Mouse (Mus musculus) adrenal gland, postnatal 4 days (tissue): ENCODE results near the gene Rimklb. TPM values are rescaled to one million over a fixed set of nuclear protein-coding genes. Genes with fewer than 3 reads are reported as not detected.
"Not testable (repeated sequence)": the region's sequence is repeated elsewhere in the genome, so short reads cannot be mapped to it uniquely, and the experiment has no call there.

Experiments used
- DNase-seq, 2 experiments: peaks; one replicate each; pipeline ENCODE4 v3.0.0; 2021 to 2022; ENCODE audit warnings: low spot score in 2 of 2, mixed read lengths in 2 of 2
- long read RNA-seq, 2 experiments: library from polyadenylated mRNA; stranded (forward); transcript quantifications; one replicate each; pipeline ENCODE4 v2.0.0; 2021
- total RNA-seq, 2 experiments: library from RNA; stranded (reverse); gene quantifications; 2 replicates each; pipeline ENCODE4 v1.2.3; 2021

Gene Rimklb
- total RNA-seq: 10 to 100 TPM in 1 of 2 experiments, 1 to 10 TPM in 1; 6.8 to 11.4 TPM
- long read RNA-seq, experiment 1: 0 reads
- long read RNA-seq, experiment 2, full-length matches to known transcripts: 2 of 2 reads
- long read RNA-seq, experiment 2, partial matches to known transcripts: 0 of 2 reads
- long read RNA-seq, experiment 2, other reads (novel, unspliced or antisense): 0 of 2 reads

DNA sequence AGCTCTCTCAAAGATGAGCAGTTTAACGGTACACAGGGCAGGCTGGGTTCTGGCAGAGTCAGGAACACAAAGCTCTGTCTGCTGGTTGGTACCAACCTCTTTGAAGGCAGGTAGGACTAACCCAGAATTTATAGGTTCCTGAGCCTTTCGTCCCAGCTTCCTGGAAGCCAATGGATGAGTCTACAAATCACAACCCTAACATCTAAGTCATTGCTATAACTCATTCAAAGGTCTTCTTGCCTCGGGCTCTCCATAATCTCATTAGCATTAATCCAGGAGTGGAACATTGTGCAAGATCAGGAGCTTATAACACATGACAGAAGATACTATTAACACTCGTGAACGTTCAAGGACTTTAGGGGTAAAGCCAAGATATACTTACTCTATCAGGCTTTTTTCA is at the start of gene Rimklb:
Gene Rimklb, minus strand, starts transcription at position 101 of the 400 bp plus-strand sequence.
- no peak for DNase-seq

GRCm38 (mm10) chr6:122545948-122546347 is 47.4 kb upstream of the Rimklb start:
- DNase-seq: no peak

- DNase-seq: no peak
These were observed 46.8 kb upstream of the Rimklb start for GRCm38 (mm10) chr6:122545289-122545882.

DNA sequence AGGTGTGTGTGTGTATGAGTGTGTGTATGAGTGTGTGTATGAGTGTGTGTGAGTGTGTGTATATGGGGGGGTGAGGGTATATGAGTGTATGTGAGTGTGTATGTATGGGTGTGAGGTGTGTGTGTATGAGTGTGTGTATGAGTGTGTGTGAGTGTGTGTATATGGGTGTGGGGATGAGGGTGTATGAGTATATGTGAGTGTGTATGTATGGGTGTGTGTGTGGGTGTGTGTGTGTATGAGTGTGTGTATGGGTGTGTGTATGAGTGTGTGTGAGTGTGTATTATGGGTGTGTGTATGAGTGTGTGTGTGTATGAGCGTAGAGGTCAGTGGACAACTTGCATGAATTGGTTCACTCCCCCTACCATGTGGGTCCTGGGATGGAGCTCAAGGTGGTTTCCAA is 46.1 kb upstream of the Rimklb start:
- no peak for DNase-seq

DNA sequence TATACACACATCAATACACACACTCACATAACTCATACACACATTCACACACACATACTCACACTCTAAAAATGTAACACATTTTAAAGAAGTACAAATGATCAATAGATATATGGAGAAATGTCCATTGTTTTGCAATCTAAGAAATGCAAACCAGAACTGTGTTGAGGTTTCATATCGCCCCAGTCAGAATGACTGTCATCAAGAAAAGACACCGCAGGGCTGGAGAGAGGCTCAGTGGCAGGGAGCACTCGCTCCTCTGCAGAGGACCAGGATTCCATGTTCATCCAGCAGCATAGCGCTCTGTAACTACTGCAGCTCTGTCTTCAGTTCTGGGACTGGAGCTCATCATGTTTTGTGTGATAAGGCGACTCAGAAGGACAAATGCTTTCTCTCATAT is 45.0 kb upstream of the Rimklb start:
- no peak for DNase-seq

DNA sequence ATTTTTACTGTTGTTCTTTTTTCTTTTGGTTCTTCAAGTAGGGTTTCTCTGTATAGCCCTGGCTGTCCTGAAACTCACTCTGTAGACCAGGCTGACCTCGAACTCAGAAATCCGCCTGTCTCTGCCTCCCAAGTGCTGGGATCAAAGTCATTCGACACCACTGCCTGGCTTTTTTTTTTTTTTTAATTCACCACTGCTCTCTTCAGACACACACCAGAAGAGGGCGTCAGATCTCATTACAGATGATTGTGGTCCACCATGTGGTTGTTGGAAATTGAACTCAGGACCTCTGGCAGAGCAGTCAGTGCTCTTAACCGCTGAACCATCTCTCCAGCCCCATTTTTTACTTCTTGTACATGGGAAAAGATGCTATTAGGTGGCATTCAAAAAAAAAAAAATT is 43.9 kb upstream of the Rimklb start:
- DNase-seq: not testable (repeated sequence)

DNA sequence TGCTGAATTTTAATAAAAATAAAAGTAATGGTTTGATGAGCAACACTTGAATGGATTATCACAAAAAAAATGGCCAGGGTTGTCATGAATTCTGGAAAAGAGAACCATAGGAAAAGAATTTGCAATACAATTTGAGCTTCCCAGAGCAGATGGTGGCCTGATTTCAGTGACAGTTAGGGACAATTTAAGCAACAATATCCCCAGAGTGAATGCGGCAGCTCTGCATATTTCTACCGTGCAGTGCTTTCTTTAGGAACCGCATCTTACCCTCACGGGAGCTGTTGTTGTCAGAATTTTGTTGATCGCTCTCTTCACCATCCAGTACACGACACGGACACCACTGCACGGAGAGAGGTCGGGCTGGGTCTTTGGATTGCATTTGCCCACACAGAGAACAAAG is 41.0 kb upstream of the Rimklb start:
- no peak for DNase-seq

GRCm38 (mm10) chr6:122534032-122534431 is 35.5 kb upstream of the Rimklb start:
- DNase-seq: no peak

GRCm38 (mm10) chr6:122532883-122533302 is 34.3 kb upstream of the Rimklb start:
- no peak for DNase-seq

- no peak for DNase-seq
These were observed 33.1 kb upstream of the Rimklb start for GRCm38 (mm10) chr6:122531466-122532174.

DNA sequence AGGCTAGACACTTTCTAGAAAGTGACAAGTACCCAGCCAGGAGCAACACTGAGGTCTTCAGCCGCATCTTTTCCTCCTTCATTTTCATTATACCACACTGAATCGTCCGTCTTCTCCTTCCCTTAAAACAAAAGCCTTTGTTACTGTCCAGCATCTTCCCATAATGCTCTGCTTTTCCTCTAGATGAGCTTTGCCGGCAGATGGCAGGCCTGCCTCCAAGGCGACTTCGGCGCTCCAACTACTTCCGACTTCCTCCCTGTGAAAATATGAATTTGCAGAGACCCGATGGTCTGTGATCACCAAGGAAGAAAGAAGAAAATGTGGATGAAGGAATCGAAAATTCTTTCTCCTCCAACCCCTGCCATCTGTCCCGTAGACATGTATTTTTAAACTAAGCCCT is 29.6 kb upstream of the Rimklb start:
- DNase-seq: no peak

DNA sequence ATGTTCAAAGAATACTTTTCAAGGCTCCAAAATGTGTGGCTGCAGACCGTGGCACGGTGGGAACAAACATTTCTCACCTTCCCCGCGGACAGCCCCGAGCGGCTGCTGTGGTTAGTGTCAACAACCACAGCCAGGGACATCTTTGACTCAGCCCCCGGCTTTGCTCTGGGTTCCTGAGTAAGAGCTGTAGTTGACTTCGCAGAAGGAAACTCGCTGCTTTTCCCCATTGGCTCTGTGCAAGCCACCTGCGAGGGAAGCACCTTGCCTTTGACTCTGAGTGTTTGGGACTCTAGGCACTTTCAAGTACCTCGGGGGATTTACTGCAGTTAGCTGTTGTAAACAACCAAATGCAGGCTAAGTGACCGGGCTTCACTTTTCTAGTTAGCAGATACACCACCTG is 29.0 kb upstream of the Rimklb start:
- DNase-seq: no peak

DNA sequence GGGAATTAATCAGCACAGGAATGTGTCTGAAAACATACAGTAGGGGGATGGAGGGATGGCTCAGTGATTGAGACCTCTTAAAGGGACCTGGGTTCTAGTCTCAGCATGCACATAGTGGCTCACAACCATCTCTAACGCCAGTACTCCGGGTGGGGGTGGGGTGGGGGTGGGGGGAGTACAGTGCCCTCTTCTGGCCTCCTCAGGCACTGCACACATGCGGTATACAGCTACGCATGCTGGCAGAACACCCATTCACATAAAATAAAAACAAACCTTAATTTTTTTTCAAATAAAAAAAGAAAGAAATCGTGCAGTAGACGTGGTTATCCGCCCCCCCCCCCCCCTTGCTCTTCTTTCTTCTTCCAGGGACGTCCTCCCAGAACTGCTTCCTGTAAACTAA is 24.7 kb upstream of the Rimklb start:
- no peak for DNase-seq

DNA sequence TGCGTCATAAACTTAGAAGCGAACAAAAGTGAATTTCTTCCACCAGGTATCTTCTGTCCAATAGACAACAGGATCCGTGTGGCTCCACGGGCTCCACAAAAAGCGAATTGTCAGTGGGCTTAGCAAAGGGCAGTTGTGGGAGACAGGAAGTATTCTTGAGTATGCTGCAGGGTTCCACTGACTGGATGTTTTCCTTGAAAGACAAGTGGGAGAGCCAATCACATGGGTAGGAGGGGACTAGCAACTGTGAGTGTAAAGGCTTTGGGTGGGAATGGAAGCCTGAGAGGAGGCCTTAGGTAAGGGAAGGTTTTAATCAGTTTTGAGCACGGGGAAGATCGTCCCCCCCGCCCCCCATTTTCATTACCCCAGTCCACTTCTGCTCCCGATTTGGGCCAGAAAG is 24.0 kb upstream of the Rimklb start:
- no peak for DNase-seq

DNA sequence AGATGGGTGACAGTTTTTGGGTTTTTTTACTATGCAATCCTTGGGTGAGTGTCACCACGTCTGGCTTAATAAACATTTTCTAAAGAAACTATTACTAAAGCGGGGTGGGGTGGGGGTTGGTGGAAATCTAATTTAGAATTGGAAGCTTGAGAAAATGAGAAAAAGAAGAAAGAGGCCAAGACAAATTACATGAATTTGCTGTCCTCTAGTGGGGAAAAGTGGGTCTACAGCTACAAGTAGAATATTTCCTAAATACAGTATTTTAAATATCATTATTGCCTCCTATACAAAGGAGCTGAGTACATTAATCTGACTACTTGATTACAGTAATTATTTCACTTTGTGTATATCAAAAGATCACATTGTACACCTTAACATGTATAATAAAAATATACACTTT is 20.8 kb upstream of the Rimklb start:
- no peak for DNase-seq

- DNase-seq: no peak
These were observed 19.1 kb upstream of the Rimklb start for GRCm38 (mm10) chr6:122517668-122518067.

DNA sequence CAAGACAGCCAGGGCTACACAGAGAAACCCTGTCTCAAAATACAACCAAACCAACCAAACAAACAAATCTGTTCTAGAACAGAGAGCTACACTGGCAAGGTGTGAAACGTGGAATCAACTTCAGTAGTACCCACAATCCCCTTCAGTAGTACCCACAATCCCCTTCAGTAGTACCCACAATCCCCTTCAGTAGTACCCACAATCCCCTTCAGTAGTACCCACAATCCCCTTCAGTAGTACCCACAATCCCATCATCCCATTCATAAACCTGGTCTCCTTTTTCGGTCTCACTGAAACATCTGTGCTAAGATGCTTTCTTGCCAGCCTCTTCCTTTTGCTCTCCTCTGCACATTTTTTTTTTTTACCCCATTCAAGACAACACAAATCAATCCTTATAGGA is 17.2 kb upstream of the Rimklb start:
- DNase-seq: not testable (repeated sequence)

DNA sequence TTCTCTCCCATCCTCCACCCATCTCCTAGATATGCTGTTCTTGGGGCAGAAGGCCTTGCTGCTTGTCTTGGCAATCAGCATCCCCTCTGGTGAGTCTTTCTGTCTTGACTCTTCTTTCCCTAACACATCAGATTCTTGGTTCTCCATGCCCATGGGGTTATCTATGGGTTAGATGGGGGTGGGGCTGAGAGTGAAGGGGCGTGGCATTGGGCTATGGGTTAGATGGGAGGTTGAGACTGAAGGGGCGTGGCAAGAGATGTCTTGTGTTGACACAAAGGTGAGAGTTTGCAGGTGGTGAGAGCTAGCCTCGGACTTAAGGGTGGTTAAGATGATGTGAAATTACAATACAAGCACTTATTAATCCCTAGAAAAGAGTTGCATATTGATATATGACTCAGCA is 15.8 kb upstream of the Rimklb start:
- no peak for DNase-seq

DNA sequence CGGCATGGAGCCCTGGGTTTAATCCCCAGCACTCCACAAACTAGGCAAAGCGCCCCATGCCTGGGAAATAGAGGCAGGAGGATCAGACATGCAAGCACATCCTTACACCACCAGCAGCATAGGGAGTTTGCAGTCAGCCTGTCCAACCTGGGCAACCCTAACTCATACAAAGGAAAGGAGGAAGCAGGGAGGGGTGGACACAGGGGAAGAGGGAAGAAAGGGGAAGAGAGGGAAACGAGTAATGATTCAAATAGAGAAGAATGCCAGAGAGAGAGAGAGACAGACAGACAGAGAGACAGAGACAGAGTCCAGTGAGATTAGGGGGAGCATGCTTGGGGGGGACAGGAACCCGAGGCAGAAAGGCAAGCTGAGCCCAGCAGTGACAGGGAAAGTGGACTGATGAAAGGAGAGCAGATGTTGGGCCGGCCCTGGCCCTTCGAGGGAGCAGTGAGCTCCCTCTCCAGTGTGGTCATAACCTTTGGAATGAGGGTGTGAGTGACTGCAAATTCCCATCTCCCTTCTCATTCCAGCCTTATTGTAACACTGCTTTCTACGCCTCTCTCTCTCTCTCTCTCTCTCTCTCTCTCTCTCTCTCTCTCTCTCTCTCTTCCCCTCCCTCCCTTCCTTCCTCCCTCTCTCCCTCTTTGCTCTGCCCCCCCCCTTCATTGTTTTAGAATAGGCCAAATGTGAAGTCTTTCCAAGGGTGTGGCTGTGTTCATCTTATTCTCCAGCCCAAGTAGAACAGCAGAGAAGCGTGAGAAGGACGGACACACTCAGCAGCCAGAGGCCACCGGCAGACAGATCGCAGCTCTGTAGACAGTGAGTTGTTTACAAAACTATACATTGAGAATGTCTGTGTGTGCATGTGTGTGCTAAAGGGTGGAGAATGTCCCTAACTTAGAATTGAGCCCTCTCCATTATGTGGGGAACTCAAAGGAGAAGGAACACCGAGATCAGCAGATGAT is 14.6 kb upstream of the Rimklb start:
- DNase-seq: no peak

DNA sequence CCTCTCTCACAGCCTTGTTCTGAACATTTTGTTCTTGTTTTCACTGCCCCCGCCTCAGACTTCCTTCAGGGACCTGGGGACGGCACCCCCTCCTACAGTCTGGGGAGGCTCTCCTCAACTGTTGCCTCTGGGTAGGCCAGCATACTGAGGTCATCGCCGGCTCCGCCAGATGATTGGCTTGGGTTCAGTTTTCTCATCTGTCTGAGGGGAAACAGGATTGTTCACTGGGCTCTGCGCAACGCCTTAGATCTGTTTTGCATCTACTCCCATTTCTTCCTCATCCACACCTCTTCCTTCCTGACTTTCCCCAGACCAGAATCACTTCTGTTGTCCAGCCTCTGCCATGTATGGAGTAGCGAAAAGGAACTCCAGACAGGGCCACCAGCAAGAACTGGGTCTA is 9.9 kb upstream of the Rimklb start:
- DNase-seq: no peak

DNA sequence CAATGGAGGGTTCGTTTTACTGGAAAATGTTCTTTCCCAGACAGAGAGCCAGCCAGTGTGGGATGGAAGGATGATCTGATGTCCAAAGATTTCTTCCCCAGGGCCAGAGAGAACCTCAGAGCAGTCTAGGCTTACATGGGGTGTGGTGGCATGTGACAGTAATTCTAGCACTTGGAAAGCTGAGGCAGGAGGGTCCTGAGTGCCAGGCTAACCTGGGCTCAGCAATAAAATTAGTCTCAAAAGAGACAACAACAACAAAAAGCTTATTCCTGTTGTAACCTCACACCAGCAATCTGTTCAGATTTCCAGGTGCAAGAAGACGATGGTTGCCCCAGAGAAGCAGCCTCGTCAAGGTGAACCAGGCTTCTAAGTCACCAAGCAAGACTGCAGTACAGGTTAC is 7.0 kb upstream of the Rimklb start, which contains the start of gene Mfap5:
Gene Mfap5, plus strand, starts transcription at position 301 of the 400 bp plus-strand sequence.
- DNase-seq: no peak
